Mouse (Mus musculus) small intestine, adult 2 months (tissue): ENCODE data around the gene Oas2.

ENCODE experiments used
- CTCF ChIP-seq: fragments of 200-500 bp; IDR thresholded peaks from 2 replicates; pipeline ENCODE4 v1.5.1; 2012; ENCODE audit warnings: low read depth, mild to moderate bottlenecking, control low read depth, inconsistent platforms, low read length, moderate library complexity, mixed read lengths; ENCODE audit not compliant: insufficient replicate concordance, insufficient read length; ENCODE audit errors: extremely low read depth
- POLR2A ChIP-seq: fragments of 200-500 bp; IDR thresholded peaks from 2 replicates; pipeline ENCODE4 v1.6.1; 2012; ENCODE audit warnings: low read depth, mild to moderate bottlenecking, control low read depth, inconsistent platforms, low read length, moderate library complexity

DNA sequence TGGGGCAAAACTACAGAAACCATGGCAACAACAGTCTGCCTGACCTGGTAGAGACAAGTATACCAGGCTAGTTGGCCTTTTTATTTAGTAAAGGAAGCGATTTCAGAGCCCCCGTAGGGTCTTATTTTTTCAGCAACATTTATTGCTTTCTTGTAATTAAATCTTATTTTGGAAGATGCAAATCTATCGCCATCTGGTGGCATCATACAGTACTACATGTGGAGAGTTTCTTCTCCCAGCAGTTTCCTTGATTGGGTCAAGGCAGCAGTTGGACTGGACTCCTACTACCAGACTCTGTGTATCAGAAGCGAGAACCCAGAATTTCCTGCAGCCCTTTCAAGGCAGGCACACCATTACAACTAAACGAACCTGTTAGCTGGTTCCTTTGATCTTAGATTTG lies 3.2 kb downstream of the Oas2 start:
- TF ChIP-seq CTCF (no peak), POLR2A (no peak)
